Mouse (Mus musculus) E14TG2a.4 (cell line): ENCODE measurements around the gene Trabd2b.

Experiments
- CTCF ChIP-seq: conservative IDR thresholded peaks from 2 replicates; pipeline ENCODE4 v1.5.1; 2014; ENCODE audit warnings: low read length
- NANOG ChIP-seq: IDR thresholded peaks from 2 replicates; pipeline ENCODE4 v1.6.1; 2014; ENCODE audit warnings: borderline replicate concordance, low read length, mixed read lengths
- POU5F1 ChIP-seq: IDR thresholded peaks from 2 replicates; pipeline ENCODE4 v1.6.1; 2014; ENCODE audit warnings: low read length, borderline replicate concordance

- TF ChIP-seq CTCF: no peak
- no peak for TF ChIP-seq POU5F1
- TF ChIP-seq NANOG: no peak
Measured at GRCm38 (mm10) chr4:114564131-114564695, 157.7 kb downstream of the Trabd2b start.
